Mouse (Mus musculus): Measurements from ENCODE around the gene Hdac8. TPM values are rescaled to one million over a fixed set of nuclear protein-coding genes. Genes with fewer than 3 reads are reported as not detected.

Hdac8 gene
- 18.0 and 18.3 TPM in 2 replicates for polyA plus RNA-seq (2015; fragmentation: Nextera tagmentation; extraction: Ambion mirVana)

DNA sequence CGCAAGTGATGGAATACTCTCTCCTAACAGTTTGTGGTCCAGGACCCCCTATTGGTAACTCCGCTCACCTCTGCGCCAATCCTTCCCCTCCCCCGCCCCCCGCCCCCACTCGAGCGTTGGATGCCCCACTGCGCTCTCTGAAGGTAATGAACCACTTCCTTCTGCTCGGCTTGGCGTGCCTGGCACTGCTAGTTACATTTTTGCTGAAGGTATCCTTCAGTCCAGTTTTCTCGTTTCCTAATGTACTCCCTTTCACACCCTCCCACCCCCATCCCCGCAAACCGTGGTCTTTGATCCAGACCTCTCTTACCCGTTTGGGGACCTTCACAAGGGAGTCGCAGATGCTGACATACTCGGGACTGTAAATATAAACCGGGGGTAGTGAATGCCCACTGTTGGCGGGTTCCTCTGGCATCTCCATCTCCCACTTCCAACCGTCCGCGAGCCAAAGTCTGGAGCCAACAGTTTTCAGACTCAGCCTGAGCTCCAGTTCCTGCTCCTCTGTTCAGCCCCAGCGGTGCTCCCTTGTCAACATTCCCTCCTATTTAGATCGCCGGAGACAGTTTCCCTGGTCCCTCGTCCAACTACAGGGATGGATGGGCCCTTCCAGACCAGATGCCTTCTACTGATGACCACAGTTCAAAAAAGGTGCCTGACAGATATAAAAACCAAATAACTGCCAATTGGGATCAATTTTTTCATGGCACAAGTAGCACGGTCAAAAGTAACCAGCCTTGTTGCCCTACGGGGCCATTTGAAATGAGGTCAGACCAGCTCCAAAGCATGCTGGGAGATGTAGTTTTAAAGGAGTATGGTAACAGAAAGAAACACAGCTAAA is at the start of gene Hdac8:
TSS of gene Hdac8 (minus strand) at position 716 of the 838 bp plus-strand sequence.
- Histone ChIP-seq H3K9me3 (no peaks in the 10 kb centered on the region), H3K4me3 (peak within 1 kb of the TSS; percentile 54), H3K27ac (peak within 1 kb of the TSS; percentile 60; the same call in 1 of the 2 replicates), H3K36me3 (no peaks in the 10 kb centered on the region), H3K4me1 (no peaks in the 10 kb centered on the region), H3K4me2 (peak within 1 kb of the TSS; percentile 62), H3K9ac (peak within 1 kb of the TSS; percentile 64), H3K27me3 (peaks cover 27% of the 10 kb centered on the region)
- peak; percentile 52; the same call in 1 of the 2 replicates for ATAC-seq (ENCODE audit: insufficient number of reproducible peaks, insufficient read depth, low FRiP score, low TSS enrichment, low read depth)
- 20% methylated on average over 27 of the region's 27 CpGs for WGBS

DNA sequence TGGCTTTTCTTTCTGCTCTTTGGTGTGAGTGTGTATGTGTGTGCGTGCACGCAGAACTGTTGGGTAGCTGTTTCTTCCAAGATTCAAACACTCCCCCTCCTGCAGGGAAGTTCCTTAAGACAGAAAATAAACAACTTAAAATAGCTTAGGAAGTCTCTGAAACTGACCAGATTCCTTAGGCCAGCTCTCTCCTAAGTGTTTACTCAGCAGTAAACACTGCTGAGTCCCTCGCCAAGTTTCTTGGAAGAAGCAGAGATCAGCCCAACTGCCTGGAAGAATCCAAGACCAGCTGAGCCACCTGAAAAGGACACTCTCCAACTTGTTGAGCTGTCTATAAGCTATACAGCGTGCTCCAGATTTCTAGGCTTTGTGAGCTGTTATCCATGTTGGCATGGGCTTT is 4.0 kb upstream of the Hdac8 start:
- H3K9ac ChIP-seq: no peak overlapping the region
- no peaks in the 10 kb centered on the region for H3K9me3 ChIP-seq
- no peak overlapping the region for H3K27ac ChIP-seq
- H3K4me3 ChIP-seq: no peak overlapping the region
- 81% methylated on average over 4 of the region's 4 CpGs for WGBS
- H3K36me3 ChIP-seq: no peaks in the 10 kb centered on the region
- H3K27me3 ChIP-seq: peaks cover 26% of the 10 kb centered on the region
- no peaks in the 10 kb centered on the region for H3K4me1 ChIP-seq
- H3K4me2 ChIP-seq: no peak overlapping the region
- no peak for ATAC-seq (ENCODE audit: insufficient number of reproducible peaks, insufficient read depth, low FRiP score, low TSS enrichment, low read depth)

DNA sequence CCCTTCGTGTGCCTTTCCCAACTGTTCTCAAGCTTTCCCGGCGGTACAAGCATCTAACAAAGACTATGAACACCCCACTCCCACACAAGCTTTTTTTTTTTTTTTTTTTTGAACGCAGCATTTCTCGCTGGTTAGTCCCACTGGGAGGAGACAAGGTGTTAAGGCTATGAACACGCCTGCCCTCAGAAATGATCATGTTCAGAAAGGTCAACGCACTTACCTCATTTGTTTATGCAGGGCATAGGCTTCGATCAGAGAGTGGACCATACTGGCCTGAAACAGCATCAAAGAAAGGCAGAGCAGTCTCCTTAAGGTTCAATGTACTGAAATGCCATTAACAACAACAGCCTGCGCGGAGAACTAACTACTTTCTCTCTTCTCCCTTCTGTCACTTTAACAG is 980 bp downstream of the Hdac8 start:
- Histone ChIP-seq H3K4me1 (no peaks in the 10 kb centered on the region), H3K27ac (0 out of 2 replicates have a peak overlapping the region, but pooled peaks have one; percentile 60), H3K4me3 (peak overlapping the region; percentile 54), H3K9ac (peak overlapping the region; percentile 64), H3K9me3 (no peaks in the 10 kb centered on the region), H3K4me2 (peak overlapping the region; percentile 62), H3K27me3 (peaks cover 22% of the 10 kb centered on the region), H3K36me3 (peaks cover 7% of the 10 kb centered on the region; the same call in 1 of the 2 replicates)
- no peak for ATAC-seq (ENCODE audit: insufficient number of reproducible peaks, insufficient read depth, low FRiP score, low TSS enrichment, low read depth)
- 33% methylated on average over 10 of the region's 10 CpGs for WGBS

DNA sequence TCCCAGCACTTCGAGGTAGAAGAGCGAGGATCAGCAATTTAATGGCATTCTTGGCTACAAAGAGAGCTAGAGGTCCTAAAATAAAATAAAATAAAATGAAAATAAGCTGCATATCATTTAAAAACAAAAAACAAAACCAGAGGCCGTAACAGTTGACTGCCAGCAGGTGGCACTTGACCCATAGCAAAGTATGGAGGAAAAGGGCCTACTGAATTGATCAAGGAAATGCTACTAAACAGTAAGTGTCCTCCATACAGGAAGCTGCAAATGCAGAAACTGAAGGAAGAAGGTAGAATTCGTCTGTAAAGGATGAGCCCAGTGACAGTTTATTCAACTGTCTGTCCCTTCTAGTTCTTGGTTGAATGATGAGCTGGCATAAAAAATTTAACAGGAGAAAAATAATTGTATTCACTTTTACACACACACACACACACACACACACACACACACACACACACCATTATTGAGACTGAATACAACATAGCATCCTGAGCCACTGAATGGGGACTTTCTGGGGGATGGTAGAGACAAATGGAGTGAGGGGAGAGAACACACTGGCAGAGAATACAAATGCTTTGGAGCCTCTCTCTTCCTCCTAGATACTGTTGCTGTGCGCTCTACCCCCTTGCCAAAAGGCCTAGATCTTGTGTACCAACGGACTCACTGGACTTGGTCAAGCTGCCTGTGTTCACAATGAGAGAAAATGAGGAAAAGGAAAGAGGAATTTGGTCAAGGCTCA is 11.0 kb downstream of the Hdac8 start:
- H3K9me3 ChIP-seq: no peaks in the 10 kb centered on the region
- no peak overlapping the region for H3K27ac ChIP-seq
- 59% methylated on average over 6 of the region's 6 CpGs for WGBS
- no peaks in the 10 kb centered on the region for H3K4me1 ChIP-seq
- no peak overlapping the region for H3K4me3 ChIP-seq
- no peaks in the 10 kb centered on the region for H3K27me3 ChIP-seq
- no peak overlapping the region for H3K9ac ChIP-seq
- ATAC-seq (ENCODE audit: insufficient number of reproducible peaks, insufficient read depth, low FRiP score, low TSS enrichment, low read depth): no peak
- peaks cover 11% of the 10 kb centered on the region; the same call in 1 of the 2 replicates for H3K36me3 ChIP-seq
- H3K4me2 ChIP-seq: no peak overlapping the region

DNA sequence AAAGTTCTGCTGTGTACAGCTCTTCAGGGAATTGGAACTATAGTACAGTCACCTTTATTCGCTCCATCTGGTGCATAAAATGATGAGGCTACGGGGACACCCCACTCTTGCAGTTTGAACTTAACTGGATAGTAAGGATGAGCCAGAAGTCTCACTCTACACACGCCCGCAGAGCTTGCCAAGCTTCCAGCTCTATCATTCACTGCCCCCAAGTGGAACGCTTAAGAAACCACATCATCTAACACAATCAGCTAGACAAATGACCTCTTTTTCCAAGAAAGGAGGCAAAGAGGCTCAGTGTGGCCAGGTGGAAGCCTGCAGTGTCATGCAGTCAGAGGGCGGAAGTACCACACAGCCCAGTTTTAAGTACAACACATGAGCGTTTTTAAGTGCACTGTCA is 19.6 kb downstream of the Hdac8 start:
- ATAC-seq (ENCODE audit: insufficient number of reproducible peaks, insufficient read depth, low FRiP score, low TSS enrichment, low read depth): no peak
- 0 out of 2 replicates have a peak, but pooled peaks cover 2% of the 10 kb centered on the region for H3K36me3 ChIP-seq
- H3K27ac ChIP-seq: no peak overlapping the region
- H3K27me3 ChIP-seq: peaks cover 11% of the 10 kb centered on the region
- no peaks in the 10 kb centered on the region for H3K4me1 ChIP-seq
- WGBS: 79% methylated on average over 7 of the region's 7 CpGs
- no peaks in the 10 kb centered on the region for H3K9me3 ChIP-seq
- no peak overlapping the region for H3K4me3 ChIP-seq
- H3K9ac ChIP-seq: no peak overlapping the region
- H3K4me2 ChIP-seq: no peak overlapping the region

DNA sequence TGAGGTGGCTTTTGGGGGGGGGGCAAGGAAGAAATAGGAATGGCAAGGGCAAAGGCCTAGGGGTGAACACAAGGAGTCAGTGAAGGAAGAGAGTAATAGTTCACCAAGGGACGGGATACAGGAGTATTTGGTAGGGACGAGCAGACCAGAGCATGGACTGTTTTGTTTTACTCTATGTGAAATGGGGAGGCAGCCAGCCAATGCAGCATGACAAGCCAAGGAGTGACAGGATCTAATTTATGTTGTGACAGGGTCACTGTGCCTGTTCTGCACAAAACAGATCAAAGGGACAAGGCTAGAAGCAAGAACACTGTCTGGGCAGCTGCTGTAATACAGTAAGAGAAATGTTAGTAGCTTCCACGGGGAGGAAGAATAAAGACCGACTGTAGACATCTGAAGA is 25.5 kb downstream of the Hdac8 start:
- no peak overlapping the region for H3K4me3 ChIP-seq
- H3K9ac ChIP-seq: no peak overlapping the region
- ATAC-seq (ENCODE audit: insufficient number of reproducible peaks, insufficient read depth, low FRiP score, low TSS enrichment, low read depth): no peak
- no peaks in the 10 kb centered on the region for H3K4me1 ChIP-seq
- 0 out of 2 replicates have a peak, but pooled peaks cover 3% of the 10 kb centered on the region for H3K27me3 ChIP-seq
- 0 out of 2 replicates have a peak, but pooled peaks cover 2% of the 10 kb centered on the region for H3K36me3 ChIP-seq
- H3K9me3 ChIP-seq: no peaks in the 10 kb centered on the region
- H3K27ac ChIP-seq: no peak overlapping the region
- 69% methylated on average over 4 of the region's 4 CpGs for WGBS
- no peak overlapping the region for H3K4me2 ChIP-seq

DNA sequence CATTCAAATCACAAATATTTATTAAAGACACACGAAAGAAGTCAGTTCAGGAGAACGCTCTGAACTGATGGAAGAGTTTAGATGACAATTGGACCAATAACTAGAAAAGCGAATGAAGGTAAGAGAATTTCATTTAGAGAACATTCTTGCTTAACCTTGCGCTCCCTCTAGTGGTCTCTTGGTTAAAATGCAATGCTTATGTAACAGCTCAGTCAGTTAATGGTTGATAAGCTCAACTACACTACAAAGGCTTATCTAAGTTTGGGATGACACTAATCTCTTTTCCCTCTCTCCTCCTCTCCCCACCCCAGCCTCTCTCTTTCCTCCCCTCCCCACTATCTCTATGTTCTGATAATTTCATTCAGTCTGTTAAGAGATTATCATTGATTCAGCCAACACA is 26.2 kb downstream of the Hdac8 start:
- Histone ChIP-seq H3K9me3 (no peaks in the 10 kb centered on the region), H3K9ac (no peak overlapping the region), H3K4me1 (no peaks in the 10 kb centered on the region), H3K27ac (no peak overlapping the region), H3K36me3 (0 out of 2 replicates have a peak, but pooled peaks cover 2% of the 10 kb centered on the region), H3K4me2 (no peak overlapping the region), H3K4me3 (no peak overlapping the region), H3K27me3 (0 out of 2 replicates have a peak, but pooled peaks cover 3% of the 10 kb centered on the region)
- ATAC-seq (ENCODE audit: insufficient number of reproducible peaks, insufficient read depth, low FRiP score, low TSS enrichment, low read depth): no peak
- 23% methylated on average over 4 of the region's 4 CpGs for WGBS

DNA sequence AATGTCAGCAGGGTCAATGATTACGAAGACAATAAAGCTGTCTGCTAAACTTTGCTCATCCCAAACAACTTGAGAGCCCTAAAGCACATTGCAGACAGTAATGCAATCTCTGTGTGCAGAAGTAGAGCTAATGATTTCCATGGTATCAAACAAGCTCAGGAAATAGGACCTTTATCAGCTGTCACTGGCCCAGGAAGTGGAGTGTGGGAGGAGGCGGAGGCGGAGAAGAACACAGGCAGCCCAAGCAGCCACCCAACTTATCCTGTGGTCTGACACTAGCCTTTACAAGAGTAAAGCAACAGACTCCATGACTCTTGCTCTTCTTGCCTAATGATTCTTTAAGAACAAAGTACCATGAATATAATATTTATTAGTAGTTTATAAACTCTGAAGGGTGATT is 26.7 kb downstream of the Hdac8 start:
- H3K36me3 ChIP-seq: 0 out of 2 replicates have a peak, but pooled peaks cover 2% of the 10 kb centered on the region
- H3K27ac ChIP-seq: no peak overlapping the region
- H3K4me2 ChIP-seq: no peak overlapping the region
- H3K27me3 ChIP-seq: 0 out of 2 replicates have a peak, but pooled peaks cover 3% of the 10 kb centered on the region
- no peak for ATAC-seq (ENCODE audit: insufficient number of reproducible peaks, insufficient read depth, low FRiP score, low TSS enrichment, low read depth)
- no peaks in the 10 kb centered on the region for H3K4me1 ChIP-seq
- no peak overlapping the region for H3K4me3 ChIP-seq
- H3K9me3 ChIP-seq: no peaks in the 10 kb centered on the region
- H3K9ac ChIP-seq: no peak overlapping the region
- WGBS: 88% methylated on average over 3 of the region's 3 CpGs

DNA sequence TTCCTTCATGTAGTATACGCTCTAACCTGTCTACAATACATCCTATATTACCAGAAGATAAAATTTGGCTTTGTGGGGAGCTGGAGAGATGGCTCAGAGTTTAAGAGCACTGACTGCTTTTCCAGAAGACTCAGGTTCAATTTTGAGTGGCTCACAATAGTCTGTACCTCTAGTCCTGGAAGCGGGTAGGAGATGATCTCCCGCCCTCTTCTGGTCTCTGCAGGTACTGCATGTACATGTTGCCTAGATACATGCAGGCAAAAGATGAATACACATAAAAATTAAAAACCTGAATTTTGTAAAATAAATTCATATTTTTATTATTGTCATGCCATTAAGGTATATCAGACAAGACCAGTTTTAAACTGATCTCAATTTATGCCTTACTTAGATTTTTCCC is 28.4 kb downstream of the Hdac8 start:
- no peak overlapping the region for H3K4me2 ChIP-seq
- no peaks in the 10 kb centered on the region for H3K9me3 ChIP-seq
- 0 out of 2 replicates have a peak, but pooled peaks cover 3% of the 10 kb centered on the region for H3K27me3 ChIP-seq
- 31% methylated on average over 3 of the region's 3 CpGs for WGBS
- H3K9ac ChIP-seq: no peak overlapping the region
- H3K4me1 ChIP-seq: no peaks in the 10 kb centered on the region
- H3K27ac ChIP-seq: no peak overlapping the region
- no peak overlapping the region for H3K4me3 ChIP-seq
- no peak for ATAC-seq (ENCODE audit: insufficient number of reproducible peaks, insufficient read depth, low FRiP score, low TSS enrichment, low read depth)
- 0 out of 2 replicates have a peak, but pooled peaks cover 2% of the 10 kb centered on the region for H3K36me3 ChIP-seq

DNA sequence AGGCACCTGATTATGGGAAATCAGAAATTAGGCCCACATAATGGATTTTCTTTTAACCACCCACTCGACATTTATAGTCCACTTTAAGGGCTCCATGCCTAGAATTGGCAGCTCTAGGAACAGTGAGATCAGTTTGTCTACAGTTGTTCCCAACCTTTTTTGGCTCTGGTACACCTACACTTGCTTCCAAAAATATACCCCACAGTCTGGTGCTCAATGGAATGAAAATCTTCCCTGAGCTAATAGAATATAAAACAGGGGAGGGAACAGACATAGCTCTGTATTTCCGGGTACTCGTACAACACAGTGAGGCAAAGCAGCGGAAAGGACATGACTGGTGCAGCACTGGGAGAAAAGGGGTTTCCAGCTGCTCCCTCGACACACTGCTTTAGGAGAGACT is 29.6 kb downstream of the Hdac8 start:
- 83% methylated on average over 5 of the region's 5 CpGs for WGBS
- Histone ChIP-seq H3K9me3 (no peaks in the 10 kb centered on the region), H3K9ac (no peak overlapping the region), H3K36me3 (no peaks in the 10 kb centered on the region), H3K4me1 (no peaks in the 10 kb centered on the region), H3K4me2 (no peak overlapping the region), H3K27ac (no peak overlapping the region), H3K27me3 (0 out of 2 replicates have a peak, but pooled peaks cover 3% of the 10 kb centered on the region), H3K4me3 (no peak overlapping the region)
- no peak for ATAC-seq (ENCODE audit: insufficient number of reproducible peaks, insufficient read depth, low FRiP score, low TSS enrichment, low read depth)

DNA sequence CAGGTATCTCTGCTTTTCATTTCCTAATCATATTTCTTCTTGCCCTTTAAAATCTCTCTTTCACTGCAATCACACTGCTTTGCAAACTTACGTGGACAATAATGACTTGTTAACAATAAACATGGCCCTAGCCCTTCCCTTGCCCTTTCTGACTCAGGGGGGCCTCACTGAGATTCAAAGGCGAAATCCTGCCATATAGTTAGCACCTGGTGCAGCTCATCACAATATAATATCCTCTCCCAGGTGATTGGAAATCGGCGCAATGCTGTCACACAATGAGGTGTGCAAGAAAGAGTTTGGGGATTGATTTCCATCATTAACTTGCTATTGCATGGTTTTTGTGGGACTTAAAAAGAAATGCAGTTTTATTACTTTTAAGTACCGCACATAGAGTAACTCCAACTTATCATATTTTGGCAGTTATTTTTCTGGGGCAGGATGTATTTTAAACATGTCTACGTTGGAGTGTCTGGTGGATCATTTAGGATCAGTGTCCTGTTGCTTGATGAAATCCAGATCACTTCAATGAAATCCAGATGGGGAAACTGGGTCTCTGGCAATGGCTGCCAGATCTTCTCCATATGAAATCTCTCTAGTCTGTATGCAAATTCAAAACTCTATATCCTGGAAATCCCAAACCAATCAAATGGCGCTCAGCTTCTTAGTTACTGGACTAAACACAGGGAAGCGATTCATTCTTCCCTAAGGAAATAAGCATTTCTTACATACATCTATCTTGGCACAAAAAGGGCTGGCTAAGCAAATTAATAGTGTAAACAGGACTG is 86.6 kb downstream of the Hdac8 start:
- WGBS: 54% methylated on average over 8 of the region's 8 CpGs
- Histone ChIP-seq H3K9me3 (no peaks in the 10 kb centered on the region), H3K4me1 (peaks cover 13% of the 10 kb centered on the region), H3K27me3 (peaks cover 50% of the 10 kb centered on the region), H3K36me3 (no peaks in the 10 kb centered on the region), H3K4me3 (no peak overlapping the region), H3K9ac (no peak overlapping the region), H3K4me2 (no peak overlapping the region), H3K27ac (no peak overlapping the region)
- no peak for ATAC-seq (ENCODE audit: insufficient number of reproducible peaks, insufficient read depth, low FRiP score, low TSS enrichment, low read depth)
